Comparison of ENCODE assay signal across 20 mouse cellular contexts in the genomic region with DNA sequence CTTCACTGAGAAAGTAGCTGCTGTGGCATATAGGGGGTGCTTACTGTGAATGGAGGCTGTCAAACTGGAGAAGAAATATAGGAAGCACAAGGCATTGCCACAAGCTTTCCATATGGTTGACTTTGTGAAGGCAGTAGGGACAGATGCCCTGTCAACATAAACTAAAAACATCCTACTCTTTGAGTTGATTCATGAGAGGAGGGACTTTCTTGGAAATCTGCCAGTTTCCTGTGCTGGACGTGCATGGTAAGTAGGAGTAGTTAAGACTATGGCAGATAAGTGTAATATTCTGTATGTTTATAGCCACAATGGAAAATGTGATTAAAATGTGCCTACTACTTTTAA. TPM values are rescaled to one million over a fixed set of nuclear protein-coding genes. Genes with fewer than 3 reads are reported as not detected.
DNase-seq lines count a peak whose midpoint lies in the region; ATAC-seq lines count a peak whose summit lies in the region.
"Had no signal": no experiment of that assay in that cellular context is flagged by ENCODE, and none has a peak within 500 bp of the region (broad histone marks: within the 10 kb centered on the region; RNA-seq: fewer than 3 reads in every experiment).

No protein-coding gene starts in this region.

- H3K4me3 ChIP-seq in hindbrain, embryonic 14.5 days (replicated peaks; ENCODE audit: low read length): no peak overlapping the region
- no peak overlapping the region for H3K4me3 ChIP-seq in hindbrain, embryonic 13.5 days
- H3K4me3 ChIP-seq in lung, embryonic 16.5 days (ENCODE audit: low read length): no peak overlapping the region
- H3K4me3 ChIP-seq: limb, embryonic 12.5 days; midbrain, embryonic 13.5 days had no signal

- no peaks in the 10 kb centered on the region for H3K9me3 ChIP-seq in hindbrain, embryonic 14.5 days (ENCODE audit: control insufficient read depth, low read length)
- H3K9me3 ChIP-seq in hindbrain, embryonic 13.5 days: peaks cover 4% of the 10 kb centered on the region; the same call in 1 of the 2 replicates
- no peaks in the 10 kb centered on the region for H3K9me3 ChIP-seq in lung, embryonic 16.5 days (ENCODE audit: control insufficient read depth, low read length)
- H3K9me3 ChIP-seq: G1E; limb, embryonic 12.5 days; midbrain, embryonic 13.5 days had no signal

- H3K27ac ChIP-seq in hindbrain, embryonic 14.5 days: no peak overlapping the region
- no peak overlapping the region for H3K27ac ChIP-seq in hindbrain, embryonic 13.5 days
- no peak overlapping the region for H3K27ac ChIP-seq in lung, embryonic 16.5 days (ENCODE audit: low read length)
- H3K27ac ChIP-seq: limb, embryonic 12.5 days; liver, embryonic 14.5 days; midbrain, embryonic 13.5 days had no signal

- no peak for ATAC-seq in hindbrain, embryonic 14.5 days (ENCODE audit: low FRiP score)
- no peak for ATAC-seq in hindbrain, embryonic 13.5 days (ENCODE audit: low FRiP score)
- ATAC-seq in lung, embryonic 16.5 days (ENCODE audit: low read depth): peak; percentile 80
- ATAC-seq: CD4-positive, CD25-positive, alpha-beta regulatory T cell, adult 4 months; midbrain, embryonic 13.5 days had no signal

- 34% methylated on average over 1 of the region's 1 CpGs for WGBS in hindbrain, embryonic 14.5 days
- 27% methylated on average over 1 of the region's 1 CpGs for WGBS in hindbrain, embryonic 13.5 days
- 10% methylated on average over 1 of the region's 1 CpGs for WGBS in lung, embryonic 16.5 days

- H3K36me3 ChIP-seq in hindbrain, embryonic 14.5 days (replicated peaks; ENCODE audit: control insufficient read depth, insufficient read depth): no peaks in the 10 kb centered on the region
- H3K36me3 ChIP-seq in hindbrain, embryonic 13.5 days: no peaks in the 10 kb centered on the region
- H3K36me3 ChIP-seq in lung, embryonic 16.5 days (ENCODE audit: control insufficient read depth, insufficient read depth, low read length): no peaks in the 10 kb centered on the region
- H3K36me3 ChIP-seq: G1E; limb, embryonic 12.5 days; midbrain, embryonic 13.5 days had no signal

- no peaks in the 10 kb centered on the region for H3K4me1 ChIP-seq in hindbrain, embryonic 14.5 days (replicated peaks; ENCODE audit: control insufficient read depth, insufficient read depth, low read length)
- 0 out of 2 replicates have a peak, but pooled peaks cover 3% of the 10 kb centered on the region for H3K4me1 ChIP-seq in hindbrain, embryonic 13.5 days (replicated peaks)
- H3K4me1 ChIP-seq in lung, embryonic 16.5 days (replicated peaks; ENCODE audit: control insufficient read depth, insufficient read depth, low read length): peaks cover 3% of the 10 kb centered on the region; the same call in 1 of the 2 replicates
- H3K4me1 ChIP-seq: limb, embryonic 12.5 days; midbrain, embryonic 13.5 days had no signal

- DNase-seq in hindbrain, embryonic 14.5 days (ENCODE audit: low spot score): peak; percentile 40
- no peak for DNase-seq in lung, postnatal 25 days (ENCODE audit: low spot score)
- peak; percentile 55 for DNase-seq in brain, adult 2 months (ENCODE audit: low read depth, low spot score)
- peak; percentile 56 for DNase-seq in mesoderm, embryonic 11.5 days (ENCODE audit: low read depth, low spot score)
- no peak for DNase-seq in embryo, embryonic 10.5 days (ENCODE audit: low spot score)
- DNase-seq: cerebellum, adult 11-12 months; cerebellum, postnatal 25 days; gastrocnemius, postnatal 10 days; heart, adult 18-20 months; heart, postnatal 4 days; kidney, adult 11 months; kidney, postnatal 14 days; lung, postnatal 4 days had no signal

- H3K27me3 ChIP-seq in hindbrain, embryonic 14.5 days (ENCODE audit: control insufficient read depth, insufficient read depth, low read length): no peaks in the 10 kb centered on the region
- no peaks in the 10 kb centered on the region for H3K27me3 ChIP-seq in hindbrain, embryonic 13.5 days
- no peaks in the 10 kb centered on the region for H3K27me3 ChIP-seq in lung, embryonic 16.5 days (ENCODE audit: control insufficient read depth, insufficient read depth, low read depth, low read length)
- H3K27me3 ChIP-seq: limb, embryonic 12.5 days; midbrain, embryonic 13.5 days had no signal

- no peak overlapping the region for H3K9ac ChIP-seq in hindbrain, embryonic 14.5 days
- H3K9ac ChIP-seq in hindbrain, embryonic 13.5 days: no peak overlapping the region
- no peak overlapping the region for H3K9ac ChIP-seq in lung, embryonic 16.5 days (ENCODE audit: low read length)
- H3K9ac ChIP-seq: limb, embryonic 12.5 days; liver, embryonic 14.5 days; midbrain, embryonic 13.5 days had no signal

- H3K4me2 ChIP-seq in hindbrain, embryonic 14.5 days (replicated peaks): no peak overlapping the region
- no peak overlapping the region for H3K4me2 ChIP-seq in hindbrain, embryonic 13.5 days
- H3K4me2 ChIP-seq in lung, embryonic 16.5 days (ENCODE audit: low read depth, low read length): no peak overlapping the region
- H3K4me2 ChIP-seq: limb, embryonic 12.5 days; midbrain, embryonic 13.5 days had no signal

RNA-seq across cellular contexts. Expression of gene AI429214, which starts 57.3 kb away (rescaled TPM):
- 0.20 and 0.35 TPM in 2 replicates for polyA plus RNA-seq in hindbrain, embryonic 14.5 days (2014; fragmentation: Nextera tagmentation; extraction: Ambion mirVana)
- 0.39 and 0.43 TPM in 2 replicates for polyA plus RNA-seq in hindbrain, embryonic 13.5 days (2015; fragmentation: Nextera tagmentation; extraction: Ambion mirVana)
- 0.25 and 0.35 TPM in 2 replicates for polyA plus RNA-seq in lung, embryonic 16.5 days (2015; fragmentation: Nextera tagmentation; extraction: Ambion mirVana)
- polyA plus RNA-seq: CD4-positive, CD25-positive, alpha-beta regulatory T cell, adult 4 months had no signal

Comparison
In these comparisons a context has a peak if more than half of its experiments do, and no peak if none do; other contexts are left out.
1. DNase-seq: peak in hindbrain, embryonic 14.5 days (single experiment), brain, adult 2 months (single experiment) and mesoderm, embryonic 11.5 days (single experiment); none in lung, postnatal 25 days (single experiment) and embryo, embryonic 10.5 days (single experiment).